Mouse (Mus musculus) subcutaneous adipose tissue, adult 2 months (tissue): Measurements from ENCODE around the gene Gm5150. TPM values are rescaled to one million over a fixed set of nuclear protein-coding genes. Genes with fewer than 3 reads are reported as not detected.

Source experiments
- polyA plus RNA-seq: library from polyadenylated mRNA; depleted of rRNA; stranded (reverse); fragments of >200 nt; gene quantifications from 2 replicates; pipeline ENCODE4 v1.2.3, GENCODE M21; 2012; ENCODE audit warnings: low replicate concordance; rRNA removed

Gene Gm5150
- polyA plus RNA-seq: 0.34 and 0.53 TPM in 2 replicates

DNA sequence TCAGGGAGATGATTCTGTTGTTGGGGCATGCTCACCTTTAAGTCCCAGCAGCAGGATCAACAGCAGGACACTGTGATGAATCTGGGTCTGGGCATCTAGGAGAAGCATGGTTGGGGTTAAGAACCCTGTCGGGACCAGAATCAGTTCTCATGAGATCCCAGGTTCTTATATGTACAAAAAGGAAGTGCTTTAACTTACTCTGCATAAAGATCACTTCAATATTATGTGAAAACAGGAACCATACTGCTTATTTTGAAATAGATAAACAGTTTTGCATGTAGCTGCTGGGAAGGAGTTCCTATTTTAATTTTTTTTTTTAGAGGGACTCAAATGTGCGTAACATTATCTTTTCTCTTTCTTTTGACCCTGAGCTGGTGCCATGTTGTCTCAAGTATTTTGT lies at the start of gene Gm5150:
Gene Gm5150, minus strand, starts transcription at position 223 of the 400 bp plus-strand sequence.

Other genes starting within 250 kb of the Gm5150 start
- 0.70 and 1.3 TPM in 2 replicates for gene Sirpb1c, start 157.9 kb downstream of the Gm5150 start, polyA plus RNA-seq